Mouse (Mus musculus) cerebellum, adult (tissue): ENCODE results near the gene Ifrd1.
"Not testable (repeated sequence)": the region's sequence is repeated elsewhere in the genome, so short reads cannot be mapped to it uniquely, and the experiment has no call there.

Source experiments
- ATAC-seq: cut with Nextera tagmentation; 2 replicates; pipeline ENCODE4 v1.9.2; 2017; ENCODE audit warnings: mild to moderate bottlenecking, moderate library complexity, mixed read lengths; ENCODE audit not compliant: insufficient number of reproducible peaks, low FRiP score, low TSS enrichment

Ifrd1 gene

DNA sequence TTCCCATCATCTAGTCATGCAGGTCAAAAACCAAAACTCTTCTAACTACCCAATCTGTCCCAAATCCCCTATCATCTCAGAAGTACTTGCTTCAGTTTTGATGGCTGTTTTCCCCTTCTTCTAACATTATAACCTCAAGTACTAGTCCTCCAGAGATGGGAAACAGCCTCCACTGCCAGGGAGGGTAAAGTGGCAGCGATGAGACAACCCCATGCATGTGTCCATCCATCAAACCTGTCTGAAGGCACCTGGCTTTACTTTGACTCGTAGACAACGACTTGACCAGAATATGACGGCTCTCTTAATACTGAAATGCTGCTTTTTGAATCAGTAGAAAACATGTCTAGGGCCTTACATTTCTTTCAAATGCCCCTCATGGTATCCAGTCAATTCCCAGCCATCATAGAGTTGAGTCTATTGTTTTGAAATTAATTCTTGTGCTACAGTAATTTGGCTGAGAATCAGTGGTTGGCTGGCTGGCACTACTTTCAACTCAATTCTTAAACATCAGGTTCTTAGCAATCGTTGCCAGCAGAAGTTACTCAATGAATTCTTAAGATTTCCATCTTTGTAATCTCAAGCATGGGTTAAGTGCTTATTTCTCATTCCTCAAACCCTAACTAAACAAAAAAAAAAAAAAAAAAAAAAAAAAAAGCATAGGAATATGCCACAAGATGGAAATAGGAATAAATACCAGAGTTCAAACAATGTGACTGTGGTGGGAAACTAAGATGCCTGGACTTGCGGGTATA is 47.6 kb downstream of the Ifrd1 start:
- no peak for ATAC-seq

DNA sequence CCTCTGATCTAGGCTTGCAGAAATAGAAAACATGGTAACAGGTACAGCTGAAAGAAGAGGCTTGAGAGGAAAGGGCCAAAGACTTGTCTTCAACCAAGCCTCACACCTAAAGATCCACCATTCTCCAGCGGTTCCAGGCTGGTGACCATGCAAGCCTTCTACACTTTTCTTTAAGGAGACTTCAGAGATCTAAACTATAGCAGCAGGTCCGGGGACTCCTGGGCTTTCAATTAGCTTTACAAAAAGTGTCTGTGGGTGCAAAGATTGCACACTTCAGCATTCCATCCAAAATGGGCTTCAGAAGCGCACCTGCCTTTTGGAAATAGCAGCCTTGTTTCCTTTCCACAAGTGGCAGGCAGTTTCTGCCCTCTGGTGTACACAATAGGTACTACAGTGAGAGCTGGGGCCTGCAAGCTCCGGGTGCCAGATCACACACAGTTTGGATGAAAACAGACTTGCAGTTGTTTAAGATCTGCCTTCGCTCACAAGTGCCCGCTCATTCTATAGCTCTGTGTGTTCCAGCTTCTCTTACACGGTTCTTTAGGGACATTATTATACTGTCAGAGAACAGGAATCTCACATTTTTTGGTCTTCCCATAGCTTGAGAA is 48.4 kb downstream of the Ifrd1 start:
- no peak for ATAC-seq

DNA sequence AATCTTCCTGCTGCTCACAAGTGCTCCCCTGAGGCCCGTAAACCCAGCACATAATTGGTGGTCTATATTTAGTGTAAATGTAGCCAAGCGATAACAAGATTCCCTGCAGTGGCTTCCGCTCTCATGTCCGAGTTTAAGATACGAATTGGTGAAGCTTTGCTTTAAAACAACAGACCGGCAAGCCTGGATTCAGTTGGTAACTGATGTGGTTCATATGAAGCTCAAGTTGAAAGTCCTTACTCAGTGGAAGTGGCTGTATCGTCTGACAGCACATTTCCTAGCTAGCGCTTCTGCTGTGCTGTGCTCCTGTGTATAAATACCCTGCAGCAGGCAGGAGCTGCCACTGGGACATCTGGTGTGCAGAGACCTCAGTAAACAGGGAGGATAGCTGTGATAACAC is 49.0 kb downstream of the Ifrd1 start, which contains the start of gene Lsmem1:
Gene Lsmem1, minus strand, starts transcription at position 189 of the 400 bp plus-strand sequence.
- no peak; the same call in 1 of the 2 replicates for ATAC-seq

DNA sequence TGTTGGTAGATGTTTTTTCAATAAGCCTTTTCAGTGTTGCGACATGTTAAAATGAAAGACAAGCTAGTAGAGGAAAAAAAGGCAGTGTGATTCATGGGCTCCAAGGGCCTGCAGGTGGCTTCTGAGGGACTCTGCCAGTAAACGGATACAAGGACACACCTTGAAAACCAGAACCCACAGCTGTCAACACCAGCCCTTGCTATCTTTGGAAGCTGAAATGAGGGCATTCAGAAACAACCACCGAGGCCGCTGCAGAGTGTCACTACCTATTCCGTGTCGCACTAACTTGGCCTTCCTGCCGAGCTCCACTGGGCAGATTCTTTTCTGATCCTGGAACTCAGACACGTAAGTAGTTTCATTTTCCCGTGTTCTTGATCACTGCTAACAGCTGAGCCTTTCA is 49.9 kb downstream of the Ifrd1 start:
- ATAC-seq: peak; percentile 52; the same call in 1 of the 2 replicates

DNA sequence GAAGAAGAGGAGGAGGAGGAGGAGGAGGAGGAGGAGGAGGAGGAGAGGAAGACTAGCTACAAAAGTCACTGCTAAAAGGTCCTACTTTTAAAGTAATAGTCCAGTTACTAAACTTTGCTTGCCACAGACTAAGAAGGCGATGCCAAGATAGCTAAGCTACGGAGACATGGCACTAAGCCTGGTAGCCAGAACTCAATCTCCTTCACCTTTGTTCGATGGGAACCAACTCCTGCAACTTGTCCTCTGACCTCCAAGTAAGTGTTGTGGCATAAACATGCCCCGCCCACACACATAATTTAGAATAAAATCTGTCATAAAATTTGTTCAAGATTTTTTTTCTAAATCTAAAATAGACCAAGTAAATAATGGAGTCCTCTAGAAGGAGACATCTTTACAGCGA is 50.3 kb downstream of the Ifrd1 start:
- no peak for ATAC-seq

DNA sequence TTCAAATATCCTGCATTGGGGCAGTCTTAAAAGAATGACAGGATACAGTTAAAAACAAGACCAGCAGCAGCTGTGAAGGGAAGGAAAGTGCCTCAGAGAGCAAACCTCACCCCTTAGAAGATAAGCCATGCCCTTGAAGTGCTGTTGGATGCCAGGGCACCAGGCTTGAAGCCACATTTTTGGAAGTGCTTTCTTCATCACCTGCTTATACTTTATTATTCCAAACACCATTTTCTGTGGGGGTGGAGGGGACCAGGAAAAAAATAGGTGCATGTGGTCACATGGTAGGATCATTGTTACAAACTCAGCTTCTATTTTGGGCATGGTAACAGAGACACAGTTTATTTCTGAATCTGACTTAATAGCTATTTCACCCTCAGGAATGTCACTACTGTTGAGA is 50.8 kb downstream of the Ifrd1 start:
- ATAC-seq: no peak

DNA sequence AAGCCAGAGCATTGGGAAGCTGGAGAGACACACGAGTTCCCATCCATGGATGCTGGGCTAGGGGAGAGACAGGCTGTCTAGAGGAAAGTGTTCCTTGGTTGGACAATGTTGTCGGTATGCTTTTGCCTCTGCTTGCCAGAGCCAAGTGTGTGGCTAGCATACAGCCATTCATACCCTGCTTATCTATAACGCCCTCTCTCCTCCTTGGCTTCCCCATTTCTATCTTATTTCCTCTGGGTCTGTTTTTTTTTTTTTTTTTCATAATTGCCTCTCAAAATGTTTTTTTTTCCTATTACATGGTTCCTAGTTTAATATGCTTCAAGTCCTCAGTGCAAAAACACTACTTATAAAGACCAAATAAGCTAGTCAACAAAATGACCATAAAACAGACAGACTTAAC is 62.8 kb downstream of the Ifrd1 start:
- no peak for ATAC-seq

DNA sequence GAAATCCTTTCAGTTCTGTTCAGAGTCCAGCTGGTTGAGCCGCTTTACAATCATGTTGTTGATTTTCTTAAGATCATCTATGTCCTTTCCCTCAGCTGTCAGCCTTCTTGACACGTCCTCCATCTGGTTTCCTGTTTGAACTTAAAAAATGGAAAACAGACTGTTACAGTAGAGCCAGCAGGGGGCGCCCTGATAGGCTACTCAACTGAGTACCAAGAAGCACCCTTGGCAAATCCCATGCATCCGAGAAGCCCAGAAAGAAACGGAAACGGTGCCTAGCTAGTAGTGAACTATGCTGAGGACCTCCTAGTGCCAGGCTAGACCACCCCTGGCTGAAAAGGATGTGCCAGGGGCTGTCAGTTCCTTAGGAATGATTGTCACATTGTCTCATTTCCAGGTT is 71.2 kb downstream of the Ifrd1 start:
- ATAC-seq: no peak

DNA sequence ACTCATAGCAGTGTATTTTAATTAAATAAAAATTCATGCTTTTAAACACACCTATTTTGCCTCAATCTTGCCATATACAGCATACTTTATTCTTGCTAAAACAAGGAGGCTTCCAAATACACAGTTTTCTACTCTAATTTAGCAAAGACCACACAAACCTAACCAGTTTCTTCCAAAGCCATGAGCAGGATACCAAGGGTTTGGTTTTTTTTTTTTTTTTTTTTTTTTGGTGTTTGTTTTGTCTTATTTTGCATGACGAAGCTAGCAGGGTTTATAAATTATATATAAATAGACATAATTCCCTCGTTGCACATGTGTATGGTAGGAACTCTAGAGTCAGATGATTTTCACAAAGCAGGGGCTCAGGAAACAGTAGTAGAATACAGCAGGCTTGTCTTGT is 72.1 kb downstream of the Ifrd1 start:
- no peak for ATAC-seq

DNA sequence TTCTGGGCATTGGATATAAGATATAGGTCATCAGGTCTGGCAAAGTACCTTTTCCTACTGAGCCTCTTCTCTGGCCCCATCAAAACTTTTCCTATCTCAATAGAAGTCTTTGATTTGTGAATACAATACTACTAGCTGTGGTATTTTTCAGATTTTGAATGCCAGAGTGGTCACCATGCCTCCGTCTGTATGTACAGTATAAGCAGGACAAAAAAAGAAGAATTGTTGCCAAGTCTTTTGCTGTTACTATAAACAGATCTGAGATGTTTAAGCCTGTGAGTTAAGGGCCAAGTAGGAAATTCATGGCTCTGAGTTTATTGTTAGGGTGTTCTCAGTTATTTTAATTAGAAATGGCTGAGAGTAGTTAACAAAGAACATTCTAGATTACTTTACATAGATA is 73.1 kb downstream of the Ifrd1 start:
- ATAC-seq: not testable (repeated sequence)

DNA sequence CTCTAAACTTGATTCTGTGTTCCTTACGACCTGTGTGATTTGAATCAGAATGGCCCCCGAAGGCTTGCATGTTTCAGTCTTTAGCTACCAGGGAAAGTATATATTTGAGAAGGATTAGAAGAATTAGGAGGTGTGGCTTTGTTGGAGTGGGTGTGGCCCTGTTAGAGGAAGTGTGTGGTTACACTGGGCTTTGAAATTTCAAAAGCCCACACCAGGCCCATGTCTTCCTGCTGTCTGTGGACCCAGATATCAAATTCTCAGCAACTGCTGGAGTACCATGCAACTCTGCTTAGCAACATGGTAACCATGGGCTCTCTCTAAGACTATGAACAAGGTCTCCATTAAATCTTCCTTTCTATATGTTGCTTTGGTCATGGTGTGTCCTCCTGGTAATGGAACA is 76.7 kb downstream of the Ifrd1 start:
- ATAC-seq: no peak

DNA sequence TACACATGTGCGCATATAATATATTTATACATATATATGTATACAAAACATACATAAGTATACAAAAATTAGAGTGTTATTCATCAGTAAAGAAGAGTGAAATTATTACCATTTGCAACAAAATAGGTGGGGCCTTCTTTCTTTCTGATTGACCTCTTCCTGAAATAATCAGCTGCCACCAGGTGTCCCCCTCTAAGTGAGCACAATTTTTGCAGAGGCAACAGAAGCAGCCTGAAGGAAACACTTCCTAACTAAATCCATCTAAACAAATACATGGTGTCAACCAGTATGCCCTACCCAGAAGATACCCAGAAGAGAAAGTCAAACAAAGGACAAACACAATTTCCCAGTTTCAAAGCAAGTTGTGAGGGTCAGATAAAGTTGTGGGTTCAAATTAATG is 78.6 kb downstream of the Ifrd1 start:
- ATAC-seq: no peak

DNA sequence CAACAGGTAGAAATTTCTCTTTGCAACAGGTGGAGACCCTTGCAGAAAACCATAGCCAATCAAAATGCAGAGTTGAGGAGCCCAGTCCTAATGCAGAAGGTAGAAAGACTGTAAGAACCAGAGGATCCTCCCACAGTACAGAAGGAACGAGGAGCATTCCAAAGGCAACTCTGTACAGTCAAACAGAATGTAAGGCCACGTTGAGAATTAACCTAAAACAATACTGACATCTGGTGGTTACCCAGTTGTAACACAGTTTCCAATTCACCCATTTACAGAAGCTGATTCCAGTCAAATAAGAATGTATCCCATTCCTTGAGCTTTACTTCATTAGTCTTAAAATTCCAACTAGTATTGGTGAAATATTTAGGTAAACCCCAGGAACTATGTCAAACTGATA is 83.7 kb downstream of the Ifrd1 start:
- ATAC-seq: peak; percentile 70

DNA sequence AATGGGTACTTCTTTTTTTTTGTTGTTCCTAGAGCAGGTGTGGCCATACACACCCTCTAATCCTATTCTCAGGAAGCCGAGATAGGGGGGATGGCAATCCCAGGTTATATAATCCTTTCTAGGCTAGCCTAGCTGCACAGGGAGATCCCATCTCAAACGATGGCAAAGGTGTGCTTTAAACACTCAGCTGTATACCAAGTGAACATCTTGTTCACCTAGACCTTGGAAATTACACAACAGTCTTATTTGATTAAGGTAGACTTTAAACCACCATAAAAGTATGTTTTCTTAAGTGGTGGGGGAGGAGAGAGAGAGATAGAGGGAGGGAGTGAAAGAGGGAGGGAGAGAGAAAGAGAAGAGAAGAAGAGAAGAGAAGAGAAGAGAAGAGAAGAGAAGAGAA is 87.5 kb downstream of the Ifrd1 start:
- ATAC-seq: no peak

DNA sequence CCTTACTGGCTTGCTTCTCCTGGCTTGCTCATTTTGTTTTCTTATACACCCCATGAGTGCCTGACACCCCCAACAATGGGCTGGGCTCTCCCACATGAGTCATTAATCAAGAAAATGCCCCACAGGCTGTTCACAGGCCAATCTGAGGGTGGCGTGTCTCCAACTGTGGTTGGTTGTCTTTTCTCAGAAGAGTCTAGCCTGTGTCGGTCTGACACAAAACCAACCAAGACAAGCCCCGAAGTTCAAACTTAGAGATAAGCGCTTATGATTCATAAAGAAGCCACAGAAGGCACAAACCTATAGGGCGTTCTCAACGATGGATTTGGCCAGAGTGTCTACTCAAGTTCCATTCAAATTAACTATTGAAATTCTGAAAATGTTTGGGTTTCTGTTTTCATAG is 94.1 kb downstream of the Ifrd1 start:
- no peak for ATAC-seq

DNA sequence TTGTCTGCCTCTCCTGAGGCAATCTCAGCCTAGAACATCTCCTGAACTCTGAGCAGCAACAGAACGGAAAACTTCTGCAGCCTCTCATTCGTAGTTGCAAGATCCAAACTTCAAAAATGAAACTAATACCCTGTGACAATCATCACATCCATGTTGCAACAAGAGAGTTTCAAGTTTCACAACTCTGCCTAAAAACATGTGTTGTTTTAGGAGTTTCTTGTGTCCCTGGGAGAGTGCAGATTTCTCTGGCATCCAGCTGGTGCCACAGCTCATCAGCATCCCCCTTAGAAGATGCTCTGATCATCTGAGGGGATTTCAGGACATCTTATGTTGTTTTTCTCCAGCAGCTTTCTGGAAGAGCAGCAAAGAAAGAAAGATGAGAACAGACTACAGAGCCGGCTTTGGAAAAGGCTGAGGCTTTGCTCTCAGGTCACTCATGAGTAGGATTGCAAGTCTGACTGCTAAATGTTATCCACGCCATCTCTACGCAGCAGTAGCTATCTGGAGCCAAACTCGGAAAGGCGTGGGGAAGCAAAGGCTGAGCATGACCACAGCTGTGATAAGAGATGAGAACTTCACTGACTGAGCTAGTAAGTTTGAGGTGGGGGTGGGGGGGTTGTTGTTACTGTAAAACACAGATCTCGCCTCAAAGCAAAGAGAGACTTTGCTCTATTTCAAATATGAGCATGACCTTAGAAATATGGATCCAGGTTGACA is 95.8 kb downstream of the Ifrd1 start:
- no peak for ATAC-seq
